Mouse (Mus musculus): ENCODE data around the gene Pou2f2. TPM values are rescaled to one million over a fixed set of nuclear protein-coding genes. Genes with fewer than 3 reads are reported as not detected.
"Not testable (repeated sequence)": the region's sequence is repeated elsewhere in the genome, so short reads cannot be mapped to it uniquely, and the experiment has no call there.

The Pou2f2 gene
- polyA plus RNA-seq, 2 experiments = 0.55 to 1.3 TPM

DNA sequence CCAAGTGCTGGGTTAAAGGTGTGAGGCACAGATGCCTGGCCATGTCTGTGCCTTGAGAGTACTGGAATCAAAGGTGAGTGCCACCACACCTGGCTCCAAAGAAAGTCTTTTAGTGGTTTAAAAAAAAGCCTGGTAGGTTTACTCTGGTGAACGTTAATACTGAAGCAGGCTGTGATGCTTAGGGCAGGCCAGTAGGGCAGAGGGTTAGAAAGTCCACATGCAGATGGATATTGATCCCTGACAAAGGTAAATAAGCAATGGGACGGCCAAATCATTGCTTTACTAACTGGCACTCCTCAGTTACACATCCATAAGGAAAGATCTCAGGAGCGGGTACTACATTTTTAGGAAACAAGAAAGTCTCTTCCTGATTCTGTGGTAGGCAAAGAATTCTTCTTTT lies 126.9 kb downstream of the Pou2f2 start:
- Histone ChIP-seq H3K4me2 (replicated peaks; ENCODE audit: low read depth, low read length, severe bottlenecking) (no peak overlapping the region), H3K36me3 (ENCODE audit: control insufficient read depth, insufficient read depth, low read length) (peaks cover 84% of the 10 kb centered on the region), H3K9me3 (ENCODE audit: control insufficient read depth, low read length) (no peaks in the 10 kb centered on the region), H3K27ac (replicated peaks; ENCODE audit: low read depth, low read length) (no peak overlapping the region), H3K4me1 (ENCODE audit: control insufficient read depth, insufficient read depth, low read length) (no peaks in the 10 kb centered on the region), H3K4me3 (replicated peaks; ENCODE audit: low read length) (no peak overlapping the region), H3K27me3 (ENCODE audit: control insufficient read depth, insufficient read depth, low read length) (no peaks in the 10 kb centered on the region), H3K9ac (ENCODE audit: low read depth, low read length, severe bottlenecking) (no peak overlapping the region)
- no peak for TF ChIP-seq POLR2A (IDR thresholded peaks at IDR 0.05; ENCODE audit: borderline replicate concordance, extremely low read depth, insufficient read depth, insufficient read length)
- WGBS = 87% methylated on average over 3 of the region's 3 CpGs
- no peak for ATAC-seq (ENCODE audit: low FRiP score, low read depth)
- no peak for DNase-seq (ENCODE audit: low spot score)

- no peaks in the 10 kb centered on the region for H3K27me3 ChIP-seq (ENCODE audit: control insufficient read depth, insufficient read depth, low read length)
- H3K4me3 ChIP-seq (replicated peaks; ENCODE audit: low read length) = no peak overlapping the region
- H3K4me1 ChIP-seq (ENCODE audit: control insufficient read depth, insufficient read depth, low read length) = no peaks in the 10 kb centered on the region
- no peaks in the 10 kb centered on the region for H3K9me3 ChIP-seq (ENCODE audit: control insufficient read depth, low read length)
- H3K4me2 ChIP-seq (replicated peaks; ENCODE audit: low read depth, low read length, severe bottlenecking) = no peak overlapping the region
- H3K27ac ChIP-seq (replicated peaks; ENCODE audit: low read depth, low read length) = no peak overlapping the region
- TF ChIP-seq POLR2A (IDR thresholded peaks at IDR 0.05; ENCODE audit: borderline replicate concordance, extremely low read depth, insufficient read depth, insufficient read length) = no peak
- WGBS = 89% methylated on average over 16 of the region's 16 CpGs
- no peak overlapping the region for H3K9ac ChIP-seq (ENCODE audit: low read depth, low read length, severe bottlenecking)
- ATAC-seq (ENCODE audit: low FRiP score, low read depth) = no peak
- DNase-seq (ENCODE audit: low spot score) = no peak
- peaks cover 81% of the 10 kb centered on the region for H3K36me3 ChIP-seq (ENCODE audit: control insufficient read depth, insufficient read depth, low read length)
Measured at GRCm38 (mm10) chr7:25049295-25049930, 130.1 kb downstream of the Pou2f2 start.

DNA sequence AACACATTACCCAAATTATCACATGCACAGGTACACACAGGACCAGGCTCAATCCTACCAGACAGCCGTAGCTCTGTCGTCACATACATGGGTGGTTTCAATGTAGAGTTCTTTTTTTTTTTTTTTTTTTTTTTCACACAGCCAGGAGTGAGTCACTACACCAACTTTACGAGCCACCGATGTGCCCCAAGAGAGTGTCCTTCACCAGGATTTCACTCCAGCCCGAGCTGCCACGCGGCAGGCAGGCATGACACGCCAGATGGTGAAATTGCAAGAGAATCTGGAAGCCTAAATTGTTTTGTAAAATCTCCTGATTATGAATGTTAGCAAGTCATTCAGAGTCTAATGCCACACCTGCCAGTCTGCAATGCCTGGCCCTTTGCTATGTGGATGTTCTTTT lies 132.2 kb downstream of the Pou2f2 start:
- Histone ChIP-seq H3K4me2 (replicated peaks; ENCODE audit: low read depth, low read length, severe bottlenecking) (no peak overlapping the region), H3K9me3 (ENCODE audit: control insufficient read depth, low read length) (no peaks in the 10 kb centered on the region), H3K36me3 (ENCODE audit: control insufficient read depth, insufficient read depth, low read length) (peaks cover 80% of the 10 kb centered on the region), H3K27me3 (ENCODE audit: control insufficient read depth, insufficient read depth, low read length) (no peaks in the 10 kb centered on the region), H3K4me3 (replicated peaks; ENCODE audit: low read length) (no peak overlapping the region), H3K9ac (ENCODE audit: low read depth, low read length, severe bottlenecking) (no peak overlapping the region), H3K4me1 (ENCODE audit: control insufficient read depth, insufficient read depth, low read length) (no peaks in the 10 kb centered on the region), H3K27ac (replicated peaks; ENCODE audit: low read depth, low read length) (no peak overlapping the region)
- 86% methylated on average over 8 of the region's 8 CpGs for WGBS
- TF ChIP-seq POLR2A (IDR thresholded peaks at IDR 0.05; ENCODE audit: borderline replicate concordance, extremely low read depth, insufficient read depth, insufficient read length) = no peak
- no peak for ATAC-seq (ENCODE audit: low FRiP score, low read depth)
- DNase-seq (ENCODE audit: low spot score) = no peak

- not testable (repeated sequence) for H3K4me1 ChIP-seq (ENCODE audit: control insufficient read depth, insufficient read depth, low read length); ATAC-seq (ENCODE audit: low FRiP score, low read depth); H3K27ac ChIP-seq (replicated peaks; ENCODE audit: low read depth, low read length); H3K4me2 ChIP-seq (replicated peaks; ENCODE audit: low read depth, low read length, severe bottlenecking); H3K9ac ChIP-seq (ENCODE audit: low read depth, low read length, severe bottlenecking); H3K9me3 ChIP-seq (ENCODE audit: control insufficient read depth, low read length); H3K27me3 ChIP-seq (ENCODE audit: control insufficient read depth, insufficient read depth, low read length); DNase-seq (ENCODE audit: low spot score); H3K4me3 ChIP-seq (replicated peaks; ENCODE audit: low read length)
- H3K36me3 ChIP-seq (ENCODE audit: control insufficient read depth, insufficient read depth, low read length) = peaks cover 81% of the 10 kb centered on the region
- WGBS = 83% methylated on average over 7 of the region's 7 CpGs
Measured at GRCm38 (mm10) chr7:25044599-25044998, 134.9 kb downstream of the Pou2f2 start.

GRCm38 (mm10) chr7:25041921-25042320 lies 137.6 kb downstream of the Pou2f2 start:
- no peak for DNase-seq (ENCODE audit: low spot score)
- Histone ChIP-seq H3K9me3 (ENCODE audit: control insufficient read depth, low read length) (no peaks in the 10 kb centered on the region), H3K27me3 (ENCODE audit: control insufficient read depth, insufficient read depth, low read length) (no peaks in the 10 kb centered on the region), H3K4me1 (ENCODE audit: control insufficient read depth, insufficient read depth, low read length) (no peaks in the 10 kb centered on the region), H3K4me3 (replicated peaks; ENCODE audit: low read length) (no peak overlapping the region), H3K9ac (ENCODE audit: low read depth, low read length, severe bottlenecking) (no peak overlapping the region), H3K27ac (replicated peaks; ENCODE audit: low read depth, low read length) (no peak overlapping the region), H3K4me2 (replicated peaks; ENCODE audit: low read depth, low read length, severe bottlenecking) (no peak overlapping the region), H3K36me3 (ENCODE audit: control insufficient read depth, insufficient read depth, low read length) (peaks cover 71% of the 10 kb centered on the region)
- no peak for TF ChIP-seq POLR2A (IDR thresholded peaks at IDR 0.05; ENCODE audit: borderline replicate concordance, extremely low read depth, insufficient read depth, insufficient read length)
- 87% methylated on average over 12 of the region's 12 CpGs for WGBS
- no peak for ATAC-seq (ENCODE audit: low FRiP score, low read depth)

Small RNA genes within 50 kb of the gene (microRNA-seq; reads per million reads assigned to microRNA genes)
- gene Mir6537 = not detected
- gene Mir7048 = not detected

Other genes with a start within 250 kb of the Pou2f2 start
- 0.06 and 0.09 TPM in 2 replicates for gene Gm4881, start 235.2 kb downstream of the Pou2f2 start, polyA plus RNA-seq (2012; rRNA removed)
- not detected in 2 replicates for gene Gm4881, start 235.2 kb downstream of the Pou2f2 start, polyA plus RNA-seq (2014; fragmentation: Nextera tagmentation; extraction: Ambion mirVana)
- gene Rabac1, start 207.0 kb downstream of the Pou2f2 start, polyA plus RNA-seq (2012; rRNA removed) = 185 and 268 TPM in 2 replicates
- gene Rabac1, start 207.0 kb downstream of the Pou2f2 start, polyA plus RNA-seq (2014; fragmentation: Nextera tagmentation; extraction: Ambion mirVana) = 212 and 230 TPM in 2 replicates
- 0.84 and 1.1 TPM in 2 replicates for gene Atp1a3, start 173.8 kb downstream of the Pou2f2 start, polyA plus RNA-seq (2012; rRNA removed)
- gene Atp1a3, start 173.8 kb downstream of the Pou2f2 start, polyA plus RNA-seq (2014; fragmentation: Nextera tagmentation; extraction: Ambion mirVana) = 0.54 and 0.69 TPM in 2 replicates
- gene Grik5, start 107.4 kb downstream of the Pou2f2 start, polyA plus RNA-seq (2012; rRNA removed) = 84.9 and 128 TPM in 2 replicates
- gene Grik5, start 107.4 kb downstream of the Pou2f2 start, polyA plus RNA-seq (2014; fragmentation: Nextera tagmentation; extraction: Ambion mirVana) = 11.8 and 13.8 TPM in 2 replicates
- 33.3 and 45.7 TPM in 2 replicates for gene Zfp574, start 107.2 kb downstream of the Pou2f2 start, polyA plus RNA-seq (2012; rRNA removed)
- 28.0 and 30.8 TPM in 2 replicates for gene Zfp574, start 107.2 kb downstream of the Pou2f2 start, polyA plus RNA-seq (2014; fragmentation: Nextera tagmentation; extraction: Ambion mirVana)
- gene Dedd2, start 40.9 kb upstream of the Pou2f2 start, polyA plus RNA-seq (2012; rRNA removed) = 11.1 and 14.0 TPM in 2 replicates
- gene Dedd2, start 40.9 kb upstream of the Pou2f2 start, polyA plus RNA-seq (2014; fragmentation: Nextera tagmentation; extraction: Ambion mirVana) = 9.0 and 9.4 TPM in 2 replicates
- 11.1 and 13.0 TPM in 2 replicates for gene Zfp526, start 41.7 kb upstream of the Pou2f2 start, polyA plus RNA-seq (2012; rRNA removed)
- 3.9 and 4.2 TPM in 2 replicates for gene Zfp526, start 41.7 kb upstream of the Pou2f2 start, polyA plus RNA-seq (2014; fragmentation: Nextera tagmentation; extraction: Ambion mirVana)
- gene Gsk3a, start 58.1 kb upstream of the Pou2f2 start, polyA plus RNA-seq (2012; rRNA removed) = 155 and 204 TPM in 2 replicates
- gene Gsk3a, start 58.1 kb upstream of the Pou2f2 start, polyA plus RNA-seq (2014; fragmentation: Nextera tagmentation; extraction: Ambion mirVana) = 16.3 and 18.8 TPM in 2 replicates
- 99.2 and 127 TPM in 2 replicates for gene Erf, start 71.0 kb upstream of the Pou2f2 start, polyA plus RNA-seq (2012; rRNA removed)
- 33.2 and 37.9 TPM in 2 replicates for gene Erf, start 71.0 kb upstream of the Pou2f2 start, polyA plus RNA-seq (2014; fragmentation: Nextera tagmentation; extraction: Ambion mirVana)
- 155 and 206 TPM in 2 replicates for gene Cic, start 88.0 kb upstream of the Pou2f2 start, polyA plus RNA-seq (2012; rRNA removed)
- 48.9 and 58.1 TPM in 2 replicates for gene Cic, start 88.0 kb upstream of the Pou2f2 start, polyA plus RNA-seq (2014; fragmentation: Nextera tagmentation; extraction: Ambion mirVana)
- gene Pafah1b3, start 118.3 kb upstream of the Pou2f2 start, polyA plus RNA-seq (2012; rRNA removed) = 266 and 343 TPM in 2 replicates
- gene Pafah1b3, start 118.3 kb upstream of the Pou2f2 start, polyA plus RNA-seq (2014; fragmentation: Nextera tagmentation; extraction: Ambion mirVana) = 234 and 252 TPM in 2 replicates
- 0.99 and 1.1 TPM in 2 replicates for gene Prr19, start 121.7 kb upstream of the Pou2f2 start, polyA plus RNA-seq (2012; rRNA removed)
- 0.44 and 0.53 TPM in 2 replicates for gene Prr19, start 121.7 kb upstream of the Pou2f2 start, polyA plus RNA-seq (2014; fragmentation: Nextera tagmentation; extraction: Ambion mirVana)
- 4.4 and 7.9 TPM in 2 replicates for gene Tmem145, start 126.4 kb upstream of the Pou2f2 start, polyA plus RNA-seq (2012; rRNA removed)
- gene Tmem145, start 126.4 kb upstream of the Pou2f2 start, polyA plus RNA-seq (2014; fragmentation: Nextera tagmentation; extraction: Ambion mirVana) = 0.80 and 2.2 TPM in 2 replicates
- 45.1 and 61.2 TPM in 2 replicates for gene Megf8, start 137.4 kb upstream of the Pou2f2 start, polyA plus RNA-seq (2012; rRNA removed)
- gene Megf8, start 137.4 kb upstream of the Pou2f2 start, polyA plus RNA-seq (2014; fragmentation: Nextera tagmentation; extraction: Ambion mirVana) = 16.5 and 19.9 TPM in 2 replicates
- 3.3 and 4.5 TPM in 2 replicates for gene Cnfn, start 190.0 kb upstream of the Pou2f2 start, polyA plus RNA-seq (2012; rRNA removed)
- gene Cnfn, start 190.0 kb upstream of the Pou2f2 start, polyA plus RNA-seq (2014; fragmentation: Nextera tagmentation; extraction: Ambion mirVana) = 16.7 and 31.8 TPM in 2 replicates
- gene Lipe, start 219.0 kb upstream of the Pou2f2 start, polyA plus RNA-seq (2012; rRNA removed) = 10.4 and 17.0 TPM in 2 replicates
- 3.5 and 4.1 TPM in 2 replicates for gene Lipe, start 219.0 kb upstream of the Pou2f2 start, polyA plus RNA-seq (2014; fragmentation: Nextera tagmentation; extraction: Ambion mirVana)
- not detected in 2 replicates for gene Cxcl17, start 233.2 kb upstream of the Pou2f2 start, polyA plus RNA-seq (2012; rRNA removed)
- 0.28 TPM in 1 of 2 replicates, not detected in the other for gene Cxcl17, start 233.2 kb upstream of the Pou2f2 start, polyA plus RNA-seq (2014; fragmentation: Nextera tagmentation; extraction: Ambion mirVana)

All from limb, embryonic 14.5 days (tissue).